Mouse (Mus musculus) small intestine, adult 2 months (tissue): ENCODE measurements around the gene Plxdc1.

ENCODE experiments used
- CTCF ChIP-seq: fragments of 200-500 bp; IDR thresholded peaks from 2 replicates; pipeline ENCODE4 v1.5.1; 2012; ENCODE audit warnings: low read depth, mild to moderate bottlenecking, control low read depth, inconsistent platforms, low read length, moderate library complexity, mixed read lengths; ENCODE audit not compliant: insufficient replicate concordance, insufficient read length; ENCODE audit errors: extremely low read depth
- POLR2A ChIP-seq: fragments of 200-500 bp; IDR thresholded peaks from 2 replicates; pipeline ENCODE4 v1.6.1; 2012; ENCODE audit warnings: low read depth, mild to moderate bottlenecking, control low read depth, inconsistent platforms, low read length, moderate library complexity

DNA sequence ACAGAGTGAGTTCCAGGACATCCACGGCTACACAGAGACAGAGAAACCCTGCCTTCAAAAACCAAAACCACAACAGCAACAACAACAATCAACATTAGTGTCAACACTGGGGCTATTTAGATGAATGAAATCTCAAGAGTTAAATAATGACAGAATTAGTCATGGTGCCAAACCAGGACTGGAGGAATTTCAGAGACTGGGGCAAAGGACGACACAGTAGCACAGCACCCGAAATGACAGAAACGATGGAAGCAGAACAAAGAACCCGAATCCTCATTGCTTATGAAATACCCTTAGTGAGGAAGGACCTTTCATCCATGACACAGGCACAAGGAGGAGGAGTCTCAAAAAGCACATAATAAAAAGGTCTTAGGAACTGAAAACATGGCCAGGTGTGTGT lies 12.1 kb downstream of the Plxdc1 start:
- no peak for TF ChIP-seq POLR2A
- no peak for TF ChIP-seq CTCF
